Mouse (Mus musculus): ENCODE data around the gene Epp13.
"Not testable (repeated sequence)": the region's sequence is repeated elsewhere in the genome, so short reads cannot be mapped to it uniquely, and the experiment has no call there.

GRCm38 (mm10) chr7:6300796-6301195 is 48.3 kb downstream of the Epp13 start:
- not testable (repeated sequence) for TF ChIP-seq CTCF, POLR2A (IDR thresholded peaks at IDR 0.05; ENCODE audit: extremely low read depth, insufficient read depth, low read length)
